Mouse (Mus musculus): Measurements from ENCODE around the gene Nid2. TPM values are rescaled to one million over a fixed set of nuclear protein-coding genes. Genes with fewer than 3 reads are reported as not detected.

The Nid2 gene
- total RNA-seq, 4 experiments from 2014 or later = 12.2 to 21.4 (median 17.3) TPM

GRCm38 (mm10) chr14:19785797-19786588 lies 34.9 kb downstream of the Nid2 start:
- DNase-seq = no peak

- DNase-seq = no peak
Observed at GRCm38 (mm10) chr14:19788443-19788842, 37.4 kb downstream of the Nid2 start.

GRCm38 (mm10) chr14:19794881-19795280 lies 43.8 kb downstream of the Nid2 start:
- DNase-seq = no peak

- DNase-seq = peak; percentile 21
Observed at GRCm38 (mm10) chr14:19796541-19797304, 45.7 kb downstream of the Nid2 start.

GRCm38 (mm10) chr14:19800485-19800884 lies 49.4 kb downstream of the Nid2 start:
- DNase-seq = no peak

GRCm38 (mm10) chr14:19801474-19802215 lies 50.6 kb downstream of the Nid2 start:
- no peak for DNase-seq

GRCm38 (mm10) chr14:19803222-19803621 lies 52.2 kb downstream of the Nid2 start:
- no peak for DNase-seq

- no peak for DNase-seq
Observed at GRCm38 (mm10) chr14:19803623-19804022, 52.6 kb downstream of the Nid2 start.

- DNase-seq = no peak
Observed at GRCm38 (mm10) chr14:19807339-19807738, 56.3 kb downstream of the Nid2 start.

GRCm38 (mm10) chr14:19807858-19808257 lies 56.8 kb downstream of the Nid2 start:
- no peak for DNase-seq

GRCm38 (mm10) chr14:19809934-19810333 lies 58.9 kb downstream of the Nid2 start:
- no peak for DNase-seq

GRCm38 (mm10) chr14:19813061-19813460 lies 62.0 kb downstream of the Nid2 start:
- DNase-seq = no peak

- peak; percentile 55 for DNase-seq
Observed at GRCm38 (mm10) chr14:19817949-19818348, 66.9 kb downstream of the Nid2 start.

GRCm38 (mm10) chr14:19821686-19822085 lies 70.6 kb downstream of the Nid2 start:
- DNase-seq = no peak

- DNase-seq = peak; percentile 89
Observed at GRCm38 (mm10) chr14:19823321-19824142, 72.5 kb downstream of the Nid2 start, which contains the start of gene Rtraf. TSS of gene Rtraf (minus strand) at chr14:19823824.

GRCm38 (mm10) chr14:19825481-19825880 lies 74.4 kb downstream of the Nid2 start:
- DNase-seq = no peak

- DNase-seq = no peak
Observed at GRCm38 (mm10) chr14:19836289-19836688, 85.2 kb downstream of the Nid2 start.

GRCm38 (mm10) chr14:19839600-19840332 lies 88.7 kb downstream of the Nid2 start:
- peak; percentile 29 for DNase-seq

GRCm38 (mm10) chr14:19853471-19853870 lies 102.4 kb downstream of the Nid2 start:
- no peak for DNase-seq

GRCm38 (mm10) chr14:19858279-19858678 lies 107.2 kb downstream of the Nid2 start:
- no peak for DNase-seq

Data from adrenal gland, adult 8-10 months (tissue).